Mouse (Mus musculus) c-Kit-positive CD71-positive TER-119-negative erythroid progenitor cells, embryonic 14.5 days (primary cell): Measurements from ENCODE around the gene Dnajc4.
A peak's percentile ranks its signal among the peaks of the same experiment; 100 is the strongest.

Experiments used
- DNase-seq: peaks from one replicate; pipeline ENCODE4 v3.0.0-alpha.2; 2013; ENCODE audit warnings: low read depth

Dnajc4 gene

DNA sequence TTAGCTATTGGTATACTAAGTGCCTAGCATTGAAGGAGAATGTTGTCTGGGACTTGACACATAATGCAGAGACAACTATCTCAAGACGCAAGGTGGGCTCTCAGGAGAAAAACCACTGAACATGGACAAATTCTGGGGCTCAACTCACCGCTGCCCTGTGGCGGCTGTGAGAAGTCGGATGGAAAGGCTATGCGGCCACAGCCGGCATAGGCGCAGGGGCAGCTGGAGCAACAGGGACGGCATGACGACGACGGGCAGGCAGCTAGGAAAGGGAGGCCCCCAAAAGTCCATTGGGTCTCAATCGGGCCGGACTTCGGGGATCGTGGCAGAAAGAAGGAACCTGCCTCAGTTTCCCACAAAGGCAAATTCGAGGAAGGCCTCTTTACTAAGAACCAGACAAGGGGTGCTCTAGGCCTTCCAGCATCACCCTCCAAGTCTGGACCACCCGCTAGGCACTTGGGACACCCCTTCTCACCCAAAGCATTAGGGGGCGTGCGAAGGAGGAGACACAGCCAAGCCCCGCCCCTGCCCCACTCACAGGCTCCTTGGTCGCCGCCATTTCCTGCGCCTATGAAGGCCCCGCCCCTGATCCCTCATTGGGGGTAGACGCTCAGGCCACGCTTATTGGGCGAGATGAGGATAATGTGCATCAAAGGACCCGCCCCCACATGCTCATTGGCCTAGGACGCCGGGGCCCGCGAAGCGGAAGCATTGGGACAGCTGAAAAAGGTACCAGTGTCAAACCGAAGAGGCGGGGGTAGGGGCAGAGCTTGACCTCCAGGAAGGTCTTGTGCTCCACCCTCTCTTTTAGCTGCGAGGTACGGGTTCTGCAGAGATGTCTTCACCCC lies at the start of gene Dnajc4:
TSS of gene Dnajc4 (minus strand) at position 562 of the 848 bp plus-strand sequence.
- DNase-seq: peak; percentile 98

DNA sequence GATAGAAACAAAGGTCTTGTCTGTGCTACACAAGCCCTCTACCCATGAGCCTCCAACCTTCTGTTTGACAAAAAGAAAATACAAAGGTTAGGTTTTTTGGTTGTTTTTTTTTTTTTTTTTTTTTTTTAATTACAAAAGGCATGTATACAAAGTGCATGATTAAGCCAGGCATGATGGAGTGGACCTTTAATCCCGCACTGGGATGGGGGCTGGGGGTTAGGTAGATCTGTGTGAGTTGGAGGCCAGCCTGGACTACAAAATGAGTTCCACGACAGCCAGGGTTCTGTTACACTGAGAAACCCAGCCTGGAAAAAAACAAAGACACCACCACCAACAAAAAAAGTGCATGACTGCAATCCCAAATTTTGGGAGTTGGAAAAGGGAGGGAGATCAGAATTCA lies 48.8 kb upstream of the Dnajc4 start:
- DNase-seq: no peak

DNA sequence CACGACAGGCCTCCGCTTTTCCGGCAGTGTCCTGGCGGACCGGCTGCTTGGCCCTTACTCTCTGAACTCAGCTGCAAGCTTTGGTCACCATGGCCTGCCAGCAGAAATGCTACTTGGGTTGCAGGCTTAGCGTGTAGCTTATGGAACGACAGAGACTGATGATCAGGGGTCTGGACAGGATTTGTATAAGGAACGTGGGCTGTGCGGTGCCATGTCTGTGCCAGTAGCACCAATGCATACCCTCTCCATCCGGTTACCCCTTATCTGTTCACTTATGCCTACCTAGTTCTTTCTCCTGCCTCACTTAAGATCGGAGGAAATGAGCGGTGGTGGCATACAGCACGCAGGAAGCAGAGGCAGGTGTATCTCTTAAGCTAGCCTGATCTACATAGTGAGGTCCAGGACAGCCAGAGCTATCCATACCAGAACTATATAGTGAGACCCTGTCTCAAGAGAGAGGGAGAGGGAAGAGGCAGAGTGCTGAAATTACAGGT lies 48.3 kb upstream of the Dnajc4 start:
- DNase-seq: no peak

DNA sequence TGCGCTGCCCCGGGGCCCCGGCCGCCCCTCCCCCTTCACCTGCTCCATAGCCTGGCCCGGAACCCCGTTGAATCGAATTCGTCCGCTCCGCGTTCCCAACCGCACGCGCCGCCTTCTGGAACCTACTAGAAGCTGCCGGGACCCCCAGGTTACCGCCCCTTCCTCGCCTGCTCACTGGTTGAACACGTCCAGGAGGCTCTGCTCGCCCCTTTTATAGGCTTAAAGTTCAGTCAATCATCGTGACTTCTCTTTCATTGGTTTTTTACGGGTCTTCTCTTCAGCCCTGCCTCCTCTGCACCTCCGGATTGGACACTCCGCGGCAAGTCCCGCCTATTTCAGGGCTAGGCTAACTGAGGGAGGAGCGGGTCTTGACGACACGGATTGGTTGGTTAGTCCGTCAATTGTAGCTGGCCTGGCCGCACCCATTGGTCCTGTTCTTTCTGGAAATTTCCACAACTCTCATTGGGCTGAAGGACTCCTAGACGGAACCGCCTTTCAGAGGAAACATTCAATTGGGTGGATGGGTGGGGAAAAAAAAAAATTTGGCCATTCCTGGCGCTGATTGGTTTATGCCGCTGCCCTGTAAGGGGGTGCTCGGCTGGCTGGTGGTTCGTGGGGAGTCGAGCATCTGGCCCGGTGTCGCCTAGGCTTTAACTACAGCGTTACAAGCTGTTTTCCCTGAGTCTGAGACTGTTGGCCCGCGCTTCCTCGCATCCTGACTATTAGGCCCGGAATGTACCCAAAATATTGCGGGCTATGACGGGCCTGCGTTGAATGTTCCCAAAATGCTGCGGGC lies 47.7 kb upstream of the Dnajc4 start, which contains the start of gene Stip1:
TSS of gene Stip1 (minus strand) at position 127 of the 796 bp plus-strand sequence.
- peak; percentile 100 for DNase-seq

DNA sequence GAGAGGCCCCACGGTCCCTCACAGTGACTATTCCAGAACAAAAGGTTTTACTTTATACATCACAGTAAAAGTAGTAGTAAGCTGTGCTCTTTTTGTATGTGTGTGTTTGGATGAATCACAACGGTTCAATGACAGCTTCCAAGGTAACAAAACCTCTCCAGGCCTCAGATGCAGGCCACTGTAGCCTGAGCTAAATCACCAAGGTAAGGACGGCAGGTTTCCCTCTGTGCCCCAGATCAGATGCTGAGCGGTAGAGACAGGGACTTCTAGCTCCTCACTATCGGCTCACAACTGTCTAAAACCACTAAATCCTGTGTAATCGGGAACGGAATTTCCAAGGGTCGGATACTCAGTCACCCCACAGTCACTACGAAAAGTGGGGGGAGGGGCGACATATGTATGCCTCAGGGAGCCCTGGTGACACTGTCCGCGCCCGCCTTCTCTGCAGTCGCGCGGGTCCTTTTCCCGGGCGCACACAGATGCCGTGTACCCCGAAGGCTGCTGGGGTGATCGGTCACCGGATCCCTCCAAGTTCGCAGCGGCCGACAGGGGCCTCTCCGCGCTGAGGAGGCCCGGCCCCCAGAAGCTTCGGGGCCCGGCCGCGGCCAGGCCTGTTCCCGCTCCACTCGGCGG lies 46.8 kb upstream of the Dnajc4 start:
- peak; percentile 54 for DNase-seq

DNA sequence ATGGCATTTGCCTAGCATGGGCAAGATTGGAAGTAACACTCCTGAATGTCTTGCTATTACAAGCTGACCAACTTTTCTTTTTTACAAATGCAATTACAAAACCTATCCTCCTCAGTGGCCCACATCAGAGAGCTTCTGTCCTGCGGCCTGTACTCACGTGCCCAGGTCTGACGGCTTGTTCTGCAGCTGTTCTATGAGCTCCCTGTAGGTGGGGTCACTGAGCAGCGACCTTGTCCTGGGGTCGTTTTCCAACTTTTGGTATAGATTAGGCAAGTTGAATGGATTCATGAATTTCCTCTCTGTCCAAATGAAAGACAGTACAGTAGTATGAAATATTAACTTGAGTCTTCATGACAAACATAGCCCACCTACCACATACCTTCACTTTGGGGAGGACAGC lies 41.6 kb upstream of the Dnajc4 start:
- DNase-seq: no peak

DNA sequence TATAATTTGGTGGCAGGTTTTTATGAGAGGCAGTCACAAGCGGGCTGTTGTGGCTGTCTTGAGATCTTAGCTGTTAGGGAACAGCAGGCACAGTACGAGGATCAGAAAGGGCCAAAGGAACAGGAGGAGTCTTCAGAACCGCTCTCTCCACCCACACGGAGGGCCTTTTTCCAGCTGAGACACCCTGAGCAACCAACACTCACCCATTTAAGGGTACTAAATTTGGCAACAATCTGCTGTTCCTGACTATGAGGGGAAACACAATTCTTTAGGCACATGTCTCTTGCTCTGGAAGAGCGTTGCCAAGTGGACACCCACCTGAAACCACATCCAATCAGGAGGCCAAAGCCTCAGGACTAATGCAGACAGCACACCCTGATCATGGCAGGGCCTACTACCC lies 37.2 kb upstream of the Dnajc4 start:
- DNase-seq: no peak

DNA sequence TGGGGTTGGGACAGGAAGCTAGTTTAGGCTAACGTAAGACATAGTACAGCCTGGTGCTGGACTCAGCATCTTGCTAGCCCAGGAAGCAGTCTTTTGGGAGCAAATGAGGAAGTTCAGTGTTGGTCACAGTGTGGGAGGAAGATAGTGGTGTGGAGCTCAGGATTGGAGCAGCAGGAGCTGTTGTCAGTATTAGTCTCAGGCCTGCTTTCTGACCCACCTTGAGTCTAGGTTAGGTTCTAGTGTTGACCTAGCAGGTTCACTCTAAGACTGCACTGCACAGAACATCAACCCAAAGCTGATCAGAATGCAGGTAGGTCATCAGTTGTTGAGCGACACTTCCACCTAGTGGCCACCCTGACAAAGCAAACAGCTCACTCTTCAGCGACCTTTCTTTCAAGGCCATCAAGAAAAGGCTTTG lies 27.9 kb upstream of the Dnajc4 start:
- peak; percentile 71 for DNase-seq

DNA sequence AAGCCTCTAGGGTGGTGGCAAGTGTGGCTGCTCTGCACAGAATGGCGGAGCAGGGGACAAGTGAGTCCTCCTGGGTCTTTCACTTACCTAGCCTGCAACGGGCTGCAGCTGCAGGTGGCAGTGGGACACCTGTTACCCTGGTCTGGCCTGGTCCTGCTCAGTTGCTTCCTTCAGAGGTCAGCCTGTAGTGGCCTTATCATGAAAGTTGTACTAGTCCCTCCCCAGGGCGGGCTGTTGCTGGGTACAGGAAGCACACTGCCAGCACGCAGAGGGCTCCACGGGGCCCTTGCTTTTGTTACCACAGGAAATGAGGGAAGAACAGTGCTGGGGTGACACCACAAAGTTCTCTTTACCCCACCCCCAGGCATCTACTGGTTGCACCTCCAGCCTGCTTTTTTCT lies 26.8 kb upstream of the Dnajc4 start, which contains the start of gene Fermt3:
TSS of gene Fermt3 (minus strand) at position 279 of the 400 bp plus-strand sequence.
- peak; percentile 59 for DNase-seq

DNA sequence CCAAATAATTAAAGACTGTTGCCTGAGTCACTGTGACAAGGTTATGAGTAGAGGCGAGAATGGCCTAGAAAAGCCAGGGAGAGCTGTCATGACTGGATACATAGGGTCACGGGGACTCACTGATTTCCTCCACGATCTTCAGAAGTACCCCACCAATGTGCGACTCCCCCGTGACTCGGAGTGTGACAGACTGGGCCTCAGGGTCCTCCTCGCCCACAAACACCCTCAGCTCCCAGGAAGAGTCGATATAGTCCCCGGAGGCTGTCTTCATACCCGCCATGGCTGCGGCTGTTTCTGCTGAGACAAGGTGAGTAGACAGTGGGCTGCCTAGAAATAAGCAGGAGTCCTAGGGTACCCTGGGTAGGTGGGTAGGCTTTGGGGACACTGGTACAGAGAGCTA lies 26.2 kb upstream of the Dnajc4 start:
- DNase-seq: no peak

DNA sequence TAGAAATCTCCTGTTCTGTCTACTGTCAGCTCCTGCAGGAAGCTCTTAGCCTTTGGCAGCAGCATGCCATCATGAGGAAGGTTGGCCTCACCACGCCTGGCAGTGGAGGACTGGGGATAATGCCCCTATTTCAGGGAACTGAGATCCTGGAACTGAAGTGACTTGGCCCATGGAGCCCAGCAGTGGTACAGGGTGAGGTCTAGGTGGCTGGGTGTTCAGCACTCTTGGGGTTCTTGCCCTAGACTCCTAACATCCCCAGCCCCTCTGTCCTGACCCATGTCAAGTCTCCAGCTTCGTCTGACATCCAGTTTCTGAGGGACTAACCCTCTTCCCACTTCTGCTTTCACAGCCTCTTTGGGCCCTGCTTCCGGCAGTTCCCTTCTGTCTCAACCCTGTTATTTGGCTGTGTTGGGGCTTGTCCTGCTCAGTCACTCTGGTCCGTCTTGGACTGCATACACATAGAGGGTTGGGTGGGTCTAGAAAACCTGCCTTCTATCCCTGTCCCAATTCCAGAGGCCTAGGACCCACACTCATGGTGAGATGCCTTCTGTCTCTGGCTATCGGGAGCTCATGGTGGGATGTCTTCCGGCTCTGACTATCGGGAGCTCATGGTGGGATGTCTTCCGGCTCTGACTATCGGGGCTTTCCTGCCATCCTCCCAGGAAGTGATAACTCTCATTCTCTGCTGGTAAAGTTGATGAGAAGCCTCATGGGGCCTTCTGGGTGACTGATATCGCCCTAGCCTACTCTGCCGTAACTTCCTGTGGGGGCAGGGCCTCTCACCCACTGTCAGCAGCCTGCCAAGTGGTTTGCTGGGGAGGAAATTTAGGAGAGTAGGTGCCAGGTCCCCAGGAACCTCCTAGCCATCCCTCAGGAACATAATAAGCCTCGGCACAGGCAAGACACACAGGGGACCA lies 25.4 kb upstream of the Dnajc4 start:
- DNase-seq: peak; percentile 77

DNA sequence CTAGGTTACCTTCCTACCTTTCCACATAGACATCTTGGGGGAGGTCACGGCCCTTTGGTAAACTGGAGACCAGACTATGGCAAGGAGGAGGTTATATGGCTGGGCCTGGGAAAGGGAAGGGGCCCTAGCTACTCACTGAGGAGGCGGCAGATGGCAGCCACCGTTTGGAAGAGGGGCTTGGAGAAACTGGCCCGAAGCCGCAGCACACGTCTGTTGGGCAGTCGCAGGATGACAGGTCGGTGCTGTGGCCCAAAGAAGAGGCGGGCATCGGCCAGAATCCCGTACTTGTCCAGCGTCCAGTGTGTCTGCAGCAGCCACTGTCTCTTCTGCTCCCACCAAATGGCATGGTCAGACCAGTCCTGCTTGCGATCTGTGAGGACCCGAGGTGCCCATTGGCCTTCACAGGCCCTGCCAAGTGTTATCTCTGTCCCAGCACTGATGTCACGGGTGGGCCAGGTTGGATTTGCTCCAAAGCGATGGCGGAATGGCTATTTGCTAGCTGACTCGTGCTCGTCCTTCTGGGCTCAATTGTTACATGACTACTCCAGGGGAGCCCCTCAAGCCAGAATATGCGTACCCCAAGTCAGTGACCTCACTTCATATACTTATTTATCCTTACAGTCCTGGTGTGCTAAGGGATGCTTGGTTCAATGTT lies 22.2 kb upstream of the Dnajc4 start:
- DNase-seq: no peak

DNA sequence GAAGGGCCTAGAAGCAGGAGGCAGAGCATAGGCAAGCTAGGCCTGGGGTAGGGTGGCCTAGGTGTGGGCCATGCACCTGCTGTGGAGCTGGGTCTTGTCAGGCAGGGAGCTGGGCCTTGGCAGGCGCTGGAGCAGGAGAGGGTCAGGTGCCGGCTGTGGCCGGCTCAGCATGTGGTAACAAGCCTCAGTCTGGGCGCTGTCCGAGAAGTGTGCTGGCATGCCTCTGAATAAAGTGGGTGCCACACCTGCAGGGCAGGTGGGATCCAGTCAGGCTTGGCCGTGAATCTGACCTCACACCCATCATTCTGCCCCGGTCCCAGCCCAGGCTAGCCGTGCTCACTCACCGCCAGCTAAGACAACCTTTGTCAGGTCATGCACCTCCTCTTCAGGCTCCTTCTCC lies 21.6 kb upstream of the Dnajc4 start:
- no peak for DNase-seq

DNA sequence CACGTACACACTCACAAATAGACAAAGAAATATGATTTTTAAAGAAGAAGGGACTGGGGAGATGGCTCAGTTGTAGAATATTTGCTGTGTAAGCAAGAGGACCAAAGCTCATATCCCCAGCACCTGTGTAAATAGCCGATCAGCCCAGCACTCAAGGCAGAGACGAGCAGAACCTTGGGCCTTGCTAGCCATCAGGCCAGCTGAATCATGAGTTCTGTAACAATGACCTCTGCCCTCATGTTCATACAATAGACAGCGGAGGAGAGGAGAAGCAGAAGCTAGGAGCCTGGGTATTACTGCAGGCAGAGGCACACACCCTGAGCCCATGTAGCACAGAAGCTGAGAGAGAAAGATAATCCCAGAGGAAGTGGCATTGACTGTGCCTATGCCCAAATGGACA lies 20.1 kb upstream of the Dnajc4 start:
- no peak for DNase-seq

DNA sequence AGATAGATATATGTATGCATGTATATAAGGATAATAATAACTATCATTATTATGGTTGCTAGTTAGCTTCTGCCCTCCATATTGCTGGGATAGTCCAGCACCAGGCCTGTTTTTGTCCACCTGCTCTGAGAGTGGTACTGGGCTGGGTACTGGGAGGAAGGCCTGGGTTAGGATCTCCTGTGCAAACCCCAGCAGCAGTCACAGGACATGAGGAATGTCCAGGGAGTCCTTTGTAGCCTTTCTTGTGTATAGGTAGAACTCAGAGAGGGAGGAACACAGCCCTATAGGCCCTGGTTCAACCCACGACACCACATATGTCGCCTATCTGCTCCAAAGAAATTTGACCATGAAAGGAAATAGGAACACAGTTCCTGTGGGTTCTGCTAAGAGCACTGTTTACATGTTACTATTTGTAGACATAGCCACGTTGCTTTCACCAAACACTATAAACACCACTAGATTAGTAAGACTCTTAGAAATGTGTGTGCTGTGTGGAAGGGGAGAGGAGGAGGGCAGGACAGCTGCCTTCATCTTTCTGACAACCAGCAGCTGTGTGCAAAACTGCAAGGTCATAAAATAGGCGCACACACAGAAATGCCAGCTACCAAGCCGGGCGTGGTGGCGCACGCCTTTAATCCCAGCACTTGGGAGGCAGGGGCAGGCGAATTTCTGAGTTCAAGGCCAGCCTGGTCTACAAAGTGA lies 14.7 kb upstream of the Dnajc4 start:
- no peak for DNase-seq

DNA sequence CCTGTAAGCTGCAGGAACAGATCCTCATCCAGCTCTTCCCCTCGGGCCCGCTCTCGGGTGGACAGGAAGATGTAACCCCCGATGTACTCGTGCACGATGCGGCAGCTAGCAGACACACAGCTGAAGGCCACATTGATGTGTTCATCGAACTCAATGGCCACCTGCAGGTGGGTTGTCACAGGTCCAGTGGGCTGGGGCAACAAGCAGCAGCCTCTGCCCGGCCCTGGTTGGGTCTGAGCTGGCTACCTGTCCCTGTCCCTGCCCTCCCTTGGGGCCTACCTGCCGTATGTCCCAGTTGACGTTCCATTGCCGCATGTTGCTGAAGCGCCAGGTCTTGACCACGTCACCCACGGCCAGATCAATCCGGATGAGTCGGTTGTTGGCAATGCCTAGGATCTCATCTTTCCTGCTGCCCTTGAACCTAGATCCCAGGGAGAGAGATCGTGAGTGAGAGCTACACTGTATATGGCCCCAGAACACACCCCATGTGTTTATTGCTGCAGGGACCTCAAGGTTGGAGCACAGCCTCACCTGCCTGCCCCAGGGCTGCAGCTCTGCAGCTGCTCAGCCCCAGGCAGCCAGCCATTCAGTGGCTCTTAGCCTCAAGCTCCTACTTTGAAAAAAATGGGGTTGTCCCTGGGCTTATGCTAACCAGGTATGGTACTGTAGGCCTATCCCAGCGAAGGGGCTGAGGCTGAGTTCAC lies 7.1 kb upstream of the Dnajc4 start:
- DNase-seq: no peak

DNA sequence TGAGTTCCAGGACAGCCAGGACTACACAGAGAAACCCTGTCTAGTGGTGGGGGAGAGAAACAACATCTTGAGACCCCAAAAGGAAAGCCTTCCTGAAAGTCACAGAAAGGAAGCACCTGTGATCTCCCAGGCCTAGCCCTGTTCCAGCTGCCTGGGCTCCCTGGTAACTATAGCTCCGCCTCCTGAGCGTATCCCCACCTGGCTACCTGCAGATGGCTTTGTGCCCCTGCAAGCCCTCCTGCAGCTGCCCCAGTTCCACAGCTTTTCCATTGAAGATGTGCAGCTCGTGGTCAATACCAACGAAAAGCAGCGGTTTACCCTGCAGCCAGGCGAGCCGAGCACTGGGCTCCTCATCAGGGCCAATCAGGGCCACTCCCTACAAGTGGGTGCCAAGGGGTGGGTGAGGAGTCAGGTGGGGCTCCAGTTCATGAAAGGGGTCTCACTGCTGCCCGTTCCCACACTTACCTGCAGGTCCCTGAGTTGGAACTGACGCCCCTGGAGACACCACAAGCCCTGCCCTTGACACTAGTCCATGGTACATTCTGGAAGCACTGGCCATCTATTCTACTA lies 5.4 kb upstream of the Dnajc4 start:
- no peak for DNase-seq

DNA sequence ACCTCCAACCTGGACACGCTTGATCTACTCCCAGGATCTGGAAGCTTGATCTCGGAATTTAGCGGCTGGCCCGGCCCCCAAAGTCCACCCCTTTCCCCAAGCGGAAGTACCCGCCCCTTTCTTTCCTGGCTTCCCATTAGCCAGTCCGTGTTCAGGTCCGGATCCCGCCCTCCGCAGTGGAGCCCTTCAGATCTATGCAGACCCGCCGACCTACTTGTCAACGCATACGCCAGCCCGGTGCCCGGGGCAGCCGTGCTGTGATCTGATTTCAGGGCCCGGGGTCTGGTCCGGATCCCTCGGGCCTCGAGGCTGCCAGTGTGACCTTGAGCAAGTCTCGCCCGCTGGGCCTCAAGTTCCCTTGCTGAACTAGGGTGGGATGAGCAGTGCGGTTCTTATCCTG lies 3.6 kb upstream of the Dnajc4 start, which contains the start of the genes Nudt22 and Trpt1:
TSS of gene Nudt22 (minus strand) at position 112 of the 400 bp plus-strand sequence.
TSS of gene Trpt1 (plus strand) at position 126 of the 400 bp plus-strand sequence.
- peak; percentile 81 for DNase-seq
